In the genomic region with DNA sequence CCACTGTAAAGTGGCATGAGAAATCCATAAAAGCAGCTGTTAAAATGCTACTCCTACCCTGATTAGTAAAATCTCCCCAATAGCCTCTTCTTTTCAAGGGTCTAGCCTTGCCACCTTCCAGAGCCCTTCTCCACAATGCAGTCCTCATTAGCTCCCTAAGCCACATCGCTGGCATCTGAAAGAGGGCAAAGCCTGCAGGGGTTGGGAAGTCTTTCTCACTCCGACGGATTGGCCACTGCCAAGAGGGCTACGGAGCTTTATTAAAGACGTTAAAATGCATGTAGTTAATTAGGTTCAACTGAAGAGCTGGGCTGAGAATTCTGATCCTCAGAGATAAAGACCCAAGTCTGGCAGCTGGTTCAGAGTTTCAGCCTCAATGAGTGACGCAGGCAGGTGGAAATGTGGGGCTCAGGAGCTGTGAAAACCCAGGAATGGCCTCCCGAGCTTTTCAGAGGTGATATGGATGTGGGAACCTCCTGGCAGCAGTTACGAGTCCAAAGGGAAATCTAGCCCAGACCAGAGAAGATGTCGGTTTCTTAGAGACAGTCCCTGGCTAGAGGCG, we compare ENCODE assay signal across 8 mouse cellular contexts. TPM values are rescaled to one million over a fixed set of nuclear protein-coding genes. Genes with fewer than 3 reads are reported as not detected.
DNase-seq lines count a peak whose midpoint lies in the region; ATAC-seq and TF ChIP-seq lines count a peak whose summit lies in the region.
"Had no signal": no experiment of that assay in that cellular context is flagged by ENCODE, and none has a peak within 500 bp of the region (broad histone marks: within the 10 kb centered on the region; RNA-seq: fewer than 3 reads in every experiment).

No protein-coding gene starts in this region.

- no peak overlapping the region for H3K9ac ChIP-seq in hindbrain, embryonic 12.5 days
- H3K9ac ChIP-seq in hindbrain, embryonic 11.5 days (ENCODE audit: low read depth, low read length): no peak overlapping the region
- H3K9ac ChIP-seq in embryonic facial prominence, embryonic 13.5 days: no peak overlapping the region
- no peak overlapping the region for H3K9ac ChIP-seq in limb, embryonic 14.5 days (ENCODE audit: low read depth, low read length, severe bottlenecking)

- TF ChIP-seq POLR2A in brain, embryonic 14.5 days (IDR thresholded peaks at IDR 0.05; ENCODE audit: borderline replicate concordance, extremely low read depth, insufficient read depth, insufficient read length, poor library complexity, severe bottlenecking): no peak
- TF ChIP-seq POLR2A in limb, embryonic 14.5 days (IDR thresholded peaks at IDR 0.05; ENCODE audit: borderline replicate concordance, extremely low read depth, insufficient read depth, insufficient read length): no peak

- H3K27me3 ChIP-seq in hindbrain, embryonic 12.5 days: no peaks in the 10 kb centered on the region
- H3K27me3 ChIP-seq in hindbrain, embryonic 11.5 days (ENCODE audit: control insufficient read depth, insufficient read depth, low read length): no peaks in the 10 kb centered on the region
- H3K27me3 ChIP-seq in embryonic facial prominence, embryonic 13.5 days: no peaks in the 10 kb centered on the region
- H3K27me3 ChIP-seq in limb, embryonic 14.5 days (ENCODE audit: control insufficient read depth, insufficient read depth, low read length): no peaks in the 10 kb centered on the region

- H3K27ac ChIP-seq in hindbrain, embryonic 12.5 days: peak overlapping the region; percentile 77
- H3K27ac ChIP-seq in hindbrain, embryonic 11.5 days (ENCODE audit: low read depth, low read length): no peak overlapping the region
- peak overlapping the region; percentile 73 for H3K27ac ChIP-seq in embryonic facial prominence, embryonic 13.5 days
- peak overlapping the region; percentile 67 for H3K27ac ChIP-seq in limb, embryonic 14.5 days (replicated peaks; ENCODE audit: low read depth, low read length)

- peaks cover 23% of the 10 kb centered on the region for H3K4me1 ChIP-seq in hindbrain, embryonic 12.5 days
- H3K4me1 ChIP-seq in hindbrain, embryonic 11.5 days (replicated peaks; ENCODE audit: control insufficient read depth, insufficient read depth, low read length): no peaks in the 10 kb centered on the region
- peaks cover 35% of the 10 kb centered on the region for H3K4me1 ChIP-seq in embryonic facial prominence, embryonic 13.5 days
- H3K4me1 ChIP-seq in limb, embryonic 14.5 days (ENCODE audit: control insufficient read depth, insufficient read depth, low read length): peaks cover 25% of the 10 kb centered on the region

- no peak overlapping the region for H3K4me2 ChIP-seq in hindbrain, embryonic 12.5 days (replicated peaks)
- H3K4me2 ChIP-seq in hindbrain, embryonic 11.5 days (replicated peaks; ENCODE audit: low read depth, low read length): no peak overlapping the region
- H3K4me2 ChIP-seq in embryonic facial prominence, embryonic 13.5 days: no peak overlapping the region
- no peak overlapping the region for H3K4me2 ChIP-seq in limb, embryonic 14.5 days (replicated peaks; ENCODE audit: low read depth, low read length, severe bottlenecking)

- H3K4me3 ChIP-seq in hindbrain, embryonic 12.5 days: no peak overlapping the region
- H3K4me3 ChIP-seq in hindbrain, embryonic 11.5 days (ENCODE audit: low read depth, low read length): no peak overlapping the region
- H3K4me3 ChIP-seq in embryonic facial prominence, embryonic 13.5 days: no peak overlapping the region
- no peak overlapping the region for H3K4me3 ChIP-seq in limb, embryonic 14.5 days (replicated peaks; ENCODE audit: low read length)

- intact Hi-C loops in left cerebral cortex, postnatal 36 days (cut with DNase I): no loop called here

- TF ChIP-seq CTCF in brain, embryonic 14.5 days (IDR thresholded peaks at IDR 0.05; ENCODE audit: borderline replicate concordance, extremely low read depth, insufficient read depth, insufficient read length): no peak

- peak; percentile 24; the same call in 1 of the 2 replicates for ATAC-seq in hindbrain, embryonic 12.5 days (ENCODE audit: low FRiP score)
- no peak for ATAC-seq in hindbrain, embryonic 11.5 days (ENCODE audit: low FRiP score)
- no peak for ATAC-seq in embryonic facial prominence, embryonic 13.5 days (ENCODE audit: insufficient number of reproducible peaks, insufficient read depth, low FRiP score, low TSS enrichment, low read depth)
- no peak for ATAC-seq in limb, embryonic 14.5 days (ENCODE audit: low FRiP score, low read depth)

- no peaks in the 10 kb centered on the region for H3K9me3 ChIP-seq in hindbrain, embryonic 12.5 days (replicated peaks)
- no peaks in the 10 kb centered on the region for H3K9me3 ChIP-seq in hindbrain, embryonic 11.5 days (ENCODE audit: control insufficient read depth, low read length)
- no peaks in the 10 kb centered on the region for H3K9me3 ChIP-seq in embryonic facial prominence, embryonic 13.5 days
- no peaks in the 10 kb centered on the region for H3K9me3 ChIP-seq in limb, embryonic 14.5 days (ENCODE audit: control insufficient read depth, low read length)

- no peak for DNase-seq in hindbrain, embryonic 11.5 days (ENCODE audit: low spot score)
- peak; percentile 92 for DNase-seq in brain, embryonic 14.5 days (ENCODE audit: low read depth)
- DNase-seq in limb, embryonic 14.5 days (ENCODE audit: low spot score): no peak
- DNase-seq in cerebellum, adult 18-20 months: no peak
- no peak for DNase-seq in left cerebral cortex, postnatal 36 days (ENCODE audit: low spot score in 2 of 2)
- DNase-seq: thymus, postnatal 25 days had no signal

- WGBS in hindbrain, embryonic 12.5 days: 54% methylated on average over 10 of the region's 10 CpGs
- WGBS in hindbrain, embryonic 11.5 days: 82% methylated on average over 10 of the region's 10 CpGs
- 53% methylated on average over 10 of the region's 10 CpGs for WGBS in embryonic facial prominence, embryonic 13.5 days
- WGBS in limb, embryonic 14.5 days: 38% methylated on average over 10 of the region's 10 CpGs

- H3K36me3 ChIP-seq in hindbrain, embryonic 12.5 days: peaks cover 10% of the 10 kb centered on the region
- H3K36me3 ChIP-seq in hindbrain, embryonic 11.5 days (ENCODE audit: control insufficient read depth, insufficient read depth, low read length): no peaks in the 10 kb centered on the region
- H3K36me3 ChIP-seq in embryonic facial prominence, embryonic 13.5 days: 0 out of 2 replicates have a peak, but pooled peaks cover 4% of the 10 kb centered on the region
- H3K36me3 ChIP-seq in limb, embryonic 14.5 days (ENCODE audit: control insufficient read depth, insufficient read depth, low read length): 0 out of 2 replicates have a peak, but pooled peaks cover 2% of the 10 kb centered on the region

RNA-seq across cellular contexts. Expression of a gene that starts 36.8 kb away (rescaled TPM):
- 38.2 and 39.4 TPM in 2 replicates for polyA plus RNA-seq in hindbrain, embryonic 12.5 days (2016; fragmentation: Nextera tagmentation; extraction: Ambion mirVana)
- polyA plus RNA-seq in hindbrain, embryonic 11.5 days (2014; fragmentation: Nextera tagmentation; extraction: Ambion mirVana): 55.5 and 62.6 TPM in 2 replicates
- 17.6 and 18.8 TPM in 2 replicates for polyA plus RNA-seq in brain, embryonic 14.5 days (2012; rRNA removed)
- polyA plus RNA-seq in embryonic facial prominence, embryonic 13.5 days (2015; fragmentation: Nextera tagmentation; extraction: Ambion mirVana): 57.4 and 62.5 TPM in 2 replicates
- polyA plus RNA-seq in limb, embryonic 14.5 days (2012; rRNA removed): 25.8 and 31.7 TPM in 2 replicates
- 50.6 and 52.6 TPM in 2 replicates for polyA plus RNA-seq in limb, embryonic 14.5 days (2014; fragmentation: Nextera tagmentation; extraction: Ambion mirVana)
- total RNA-seq in left cerebral cortex, postnatal 36 days (2021): 10 to 100 TPM; 12.2 to 15.1 TPM
